Mouse (Mus musculus) cerebellum, adult 18-20 months (tissue): ENCODE data around the gene Elf5.

Source experiments
- DNase-seq, 2 experiments: peaks; one replicate each; pipeline ENCODE4 v3.0.0; 2021

Elf5 gene

GRCm38 (mm10) chr2:103411348-103411747, at the start of gene Elf5:
Elf5 (plus strand) TSS chr2:103411688.
- DNase-seq = no peak

DNA sequence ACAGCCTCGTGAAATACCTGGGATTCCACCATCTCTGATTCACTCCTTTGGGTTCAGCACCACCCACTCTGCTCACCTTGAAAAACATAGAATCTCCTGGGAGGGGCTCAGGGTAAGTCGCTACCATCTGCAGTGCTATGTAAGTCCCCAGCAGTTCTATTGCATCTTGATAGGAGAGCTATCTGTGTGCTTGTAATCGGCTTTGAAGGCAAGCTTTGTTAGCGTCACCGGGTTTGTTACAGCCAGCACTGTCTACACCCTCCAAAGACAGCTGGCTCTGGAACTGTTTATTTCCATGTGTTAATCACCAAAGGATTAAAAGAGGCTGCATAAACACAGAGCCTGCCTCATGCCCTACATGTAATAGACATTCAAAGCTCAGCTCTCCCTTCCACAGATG, 38.9 kb upstream of the Elf5 start:
- DNase-seq = no peak

GRCm38 (mm10) chr2:103379502-103380160, 31.9 kb upstream of the Elf5 start:
- no peak for DNase-seq

GRCm38 (mm10) chr2:103382174-103382573, 29.3 kb upstream of the Elf5 start:
- no peak for DNase-seq

DNA sequence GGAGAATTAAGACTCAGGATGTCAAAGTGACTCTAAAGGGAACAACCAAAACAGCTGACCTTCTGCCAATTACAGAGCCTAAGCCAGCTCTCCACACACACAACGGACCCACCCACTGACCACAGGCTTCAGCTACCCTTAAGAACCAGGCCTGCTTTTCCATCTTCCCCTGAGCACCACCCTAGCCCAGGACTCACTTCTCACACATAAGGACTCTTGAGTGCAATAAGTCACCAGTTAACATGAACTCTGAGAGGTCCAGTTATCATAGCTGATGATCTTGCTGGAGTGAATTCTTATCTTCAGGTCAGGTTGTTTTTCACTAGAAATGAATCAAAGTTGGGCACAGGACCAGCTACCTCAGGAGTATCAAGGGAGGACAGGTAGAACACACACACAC, 23.6 kb upstream of the Elf5 start:
- no peak for DNase-seq

- no peak for DNase-seq
Measured at GRCm38 (mm10) chr2:103388311-103388710, 23.2 kb upstream of the Elf5 start.

DNA sequence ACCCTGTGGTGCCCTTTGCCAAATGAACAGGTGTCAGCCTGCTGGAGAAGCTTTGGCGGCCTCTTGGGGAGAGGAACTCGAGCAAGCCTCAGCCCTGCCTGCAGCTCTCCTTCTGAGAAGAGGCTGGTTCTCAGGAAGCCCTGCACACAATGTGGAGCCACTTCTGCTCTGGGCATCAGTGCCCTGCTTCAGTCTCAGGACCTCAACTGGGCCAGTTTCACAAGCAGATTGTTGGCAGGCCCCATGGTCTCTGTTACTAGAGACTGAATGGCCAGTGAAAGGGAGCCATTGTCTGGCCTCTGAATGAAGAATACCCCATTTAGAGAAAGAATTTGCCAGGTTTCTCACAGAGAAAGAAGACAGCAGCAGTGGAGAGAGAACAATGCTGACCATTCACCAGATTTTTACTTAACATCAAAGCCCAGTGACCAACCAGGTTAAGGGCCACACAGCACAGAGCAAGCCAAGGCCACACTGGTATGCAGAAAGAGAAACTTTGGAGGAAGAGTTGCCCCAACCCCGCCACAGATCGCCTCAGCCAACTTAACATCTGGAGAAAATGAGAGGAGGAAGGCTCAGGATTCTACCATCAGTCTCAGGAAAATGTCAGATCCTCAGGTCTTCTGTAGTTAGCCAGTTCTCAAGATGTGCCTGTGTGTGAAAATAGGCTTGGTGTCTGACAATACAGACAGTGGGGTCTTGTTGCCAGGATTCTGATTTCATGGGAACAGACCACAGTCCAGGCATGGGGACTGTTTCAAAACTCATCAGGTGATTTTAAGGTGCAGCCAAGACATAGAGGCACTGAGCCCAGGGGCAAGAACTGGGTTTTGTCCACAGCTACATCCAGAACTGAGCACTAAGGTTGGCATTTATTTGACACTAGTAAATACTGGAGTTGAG, 21.2 kb upstream of the Elf5 start:
- DNase-seq = peak; percentile 8 to 21

DNA sequence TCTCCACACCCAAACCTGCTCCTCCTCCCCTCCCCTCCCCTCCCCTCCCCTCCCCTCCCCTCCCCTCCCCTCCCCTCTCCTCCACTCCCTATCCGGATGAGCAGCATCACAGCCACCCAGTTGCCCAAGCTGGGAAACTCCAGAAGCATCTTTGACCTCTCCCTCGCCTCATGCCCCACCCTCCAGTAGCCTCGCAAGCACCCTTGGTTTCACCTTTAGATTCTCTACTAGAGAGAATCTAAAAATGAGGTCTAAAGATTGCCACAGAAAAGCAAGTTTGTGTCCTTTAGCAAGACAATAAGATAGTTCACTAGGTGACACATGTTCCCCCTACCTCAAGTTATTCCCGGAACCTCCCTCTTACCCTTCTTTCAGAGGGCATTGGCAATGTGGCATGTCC, 19.9 kb upstream of the Elf5 start:
- DNase-seq = no peak

DNA sequence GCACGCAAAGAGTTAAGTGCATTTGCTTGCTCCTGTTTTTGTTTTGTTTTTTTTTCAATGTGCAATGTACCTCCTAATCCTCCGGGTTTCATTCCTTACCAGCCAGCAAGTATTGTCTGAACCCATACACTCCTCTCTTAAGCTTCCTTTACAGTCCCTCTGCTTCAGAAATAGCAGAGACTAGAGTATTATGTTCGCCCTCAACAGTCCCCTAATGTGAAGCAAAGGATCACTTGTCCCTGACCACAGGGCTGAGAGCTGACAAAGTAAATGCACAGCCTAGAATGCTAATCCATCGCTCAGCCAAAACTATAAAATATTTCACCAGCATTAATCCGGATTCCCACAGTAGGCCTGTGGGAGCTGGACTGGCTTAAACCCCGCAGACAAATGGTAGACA, 13.4 kb upstream of the Elf5 start:
- no peak for DNase-seq

DNA sequence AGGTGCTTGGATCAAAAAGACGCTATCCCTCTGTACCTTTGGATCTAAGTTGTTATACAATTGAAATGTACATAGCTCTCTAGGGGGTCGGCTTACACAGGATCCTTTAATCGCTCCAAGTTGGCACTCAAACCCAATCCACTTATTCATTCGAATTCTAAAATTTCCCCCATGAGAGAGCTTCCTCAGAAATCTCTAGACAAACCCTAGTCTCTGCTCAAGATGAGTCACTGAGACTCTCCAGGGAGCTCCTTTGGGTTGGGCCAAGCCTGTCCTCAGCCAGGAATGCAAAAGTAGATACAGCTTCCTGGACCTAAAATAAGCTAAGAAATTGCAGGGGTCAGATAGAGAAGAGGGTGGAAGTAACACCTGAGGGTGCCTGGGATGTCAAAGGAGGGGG, 10.8 kb upstream of the Elf5 start:
- DNase-seq = no peak

DNA sequence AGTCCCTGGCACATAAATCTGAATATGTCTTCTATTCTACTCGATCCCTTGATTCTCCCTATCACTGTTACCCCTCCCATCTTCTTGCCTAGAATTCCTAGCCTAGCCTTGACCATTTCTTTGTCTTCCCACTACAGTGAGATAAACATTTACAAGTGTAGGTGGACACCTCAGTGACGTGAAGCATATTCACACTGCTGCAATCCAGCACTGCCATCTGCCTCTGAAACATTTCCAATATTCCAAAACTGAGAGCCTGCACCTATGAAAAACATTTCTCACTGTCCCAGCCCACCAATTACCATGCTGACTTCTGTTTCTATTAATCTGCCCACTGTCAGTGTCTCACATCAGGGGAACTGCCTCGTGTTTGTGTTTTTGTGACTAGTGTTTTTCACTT, 5.2 kb upstream of the Elf5 start:
- no peak for DNase-seq

- no peak for DNase-seq
Measured at GRCm38 (mm10) chr2:103411816-103412215, 328 bp downstream of the Elf5 start.

GRCm38 (mm10) chr2:103413381-103413780, 1.9 kb downstream of the Elf5 start:
- no peak for DNase-seq

- DNase-seq = no peak
Measured at GRCm38 (mm10) chr2:103415774-103416173, 4.3 kb downstream of the Elf5 start.

- no peak for DNase-seq
Measured at GRCm38 (mm10) chr2:103420650-103421507, 9.4 kb downstream of the Elf5 start.

DNA sequence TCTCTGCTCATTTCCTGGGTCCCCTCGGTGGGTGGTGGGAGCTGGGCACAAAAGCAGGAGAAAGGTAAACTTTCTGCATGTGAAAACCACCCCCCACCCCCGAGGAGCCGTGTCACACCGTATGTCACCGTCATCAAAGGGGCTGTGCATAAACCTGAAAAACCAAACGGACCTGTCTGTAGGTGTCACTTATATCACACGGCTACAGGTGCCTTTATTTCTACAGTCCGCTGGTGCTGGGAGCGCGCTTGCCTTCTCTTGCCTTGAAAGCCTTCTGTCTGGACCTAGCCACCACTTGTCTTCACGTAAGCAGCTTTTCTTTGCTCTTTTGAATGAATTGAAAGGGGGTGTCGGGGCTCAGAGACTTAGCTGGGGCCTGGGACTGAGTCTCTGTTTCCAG, 12.4 kb downstream of the Elf5 start:
- DNase-seq = no peak

- peak; percentile 48 to 61 for DNase-seq
Measured at GRCm38 (mm10) chr2:103424349-103425026, 13.0 kb downstream of the Elf5 start.

- DNase-seq = no peak
Measured at GRCm38 (mm10) chr2:103425456-103426063, 14.1 kb downstream of the Elf5 start.

GRCm38 (mm10) chr2:103428356-103428755, 16.9 kb downstream of the Elf5 start:
- no peak for DNase-seq

GRCm38 (mm10) chr2:103430712-103431111, 19.2 kb downstream of the Elf5 start:
- no peak for DNase-seq

GRCm38 (mm10) chr2:103432695-103433275, 21.3 kb downstream of the Elf5 start:
- no peak for DNase-seq

DNA sequence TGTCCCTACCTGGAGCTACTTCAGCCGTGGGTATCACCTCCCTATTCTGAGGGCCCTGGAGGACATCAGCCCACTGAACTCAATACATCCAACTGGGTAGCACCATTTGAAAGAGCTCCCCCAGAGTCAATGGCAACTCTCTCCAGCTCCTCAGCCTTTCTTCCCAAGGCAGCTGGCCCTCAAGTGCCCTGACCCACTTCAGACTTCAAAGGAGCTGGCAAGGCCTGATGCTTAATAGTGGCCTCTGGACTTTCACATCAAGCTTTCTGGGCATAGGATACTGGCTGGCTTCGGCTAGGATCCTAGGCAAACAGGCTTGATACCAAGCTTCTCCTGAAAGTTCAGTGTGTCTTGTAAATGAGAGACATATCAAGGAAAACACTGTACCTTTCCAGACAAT, 23.6 kb downstream of the Elf5 start:
- no peak for DNase-seq
